Mouse (Mus musculus) brain, embryonic 14.5 days (tissue): Measurements from ENCODE around the gene Nup188. TPM values are rescaled to one million over a fixed set of nuclear protein-coding genes. Genes with fewer than 3 reads are reported as not detected.

Experiments used
- DNase-seq: peaks from one replicate; pipeline ENCODE4 v3.0.0-alpha.2; 2011; ENCODE audit warnings: low read depth
- CTCF ChIP-seq: fragments of 200-500 bp; IDR thresholded peaks from 2 replicates; pipeline ENCODE4 v1.5.1; 2012; ENCODE audit warnings: inconsistent platforms, mild to moderate bottlenecking, moderate library complexity, borderline replicate concordance; ENCODE audit not compliant: insufficient read depth, insufficient read length; ENCODE audit errors: extremely low read depth
- POLR2A ChIP-seq: fragments of 200-500 bp; IDR thresholded peaks from 2 replicates; pipeline ENCODE4 v1.6.1; 2012; ENCODE audit warnings: mild to moderate bottlenecking, inconsistent platforms, borderline replicate concordance; ENCODE audit not compliant: poor library complexity, insufficient read depth, insufficient read length, severe bottlenecking; ENCODE audit errors: extremely low read depth
- polyA plus RNA-seq: library from polyadenylated mRNA; depleted of rRNA; stranded (reverse); fragments of >200 nt; gene quantifications from 2 replicates; pipeline ENCODE4 v1.2.3, GENCODE M21; 2012

Gene Nup188
- polyA plus RNA-seq, 1 experiment = 48.7 TPM

- TF ChIP-seq CTCF (no peak), POLR2A (no peak)
- DNase-seq = no peak
These were observed 25.3 kb downstream of the Nup188 start for GRCm38 (mm10) chr2:30311481-30311880.

- TF ChIP-seq CTCF = no peak
- no peak for TF ChIP-seq POLR2A
- no peak for DNase-seq
These were observed 29.9 kb downstream of the Nup188 start for GRCm38 (mm10) chr2:30316136-30316535.

DNA sequence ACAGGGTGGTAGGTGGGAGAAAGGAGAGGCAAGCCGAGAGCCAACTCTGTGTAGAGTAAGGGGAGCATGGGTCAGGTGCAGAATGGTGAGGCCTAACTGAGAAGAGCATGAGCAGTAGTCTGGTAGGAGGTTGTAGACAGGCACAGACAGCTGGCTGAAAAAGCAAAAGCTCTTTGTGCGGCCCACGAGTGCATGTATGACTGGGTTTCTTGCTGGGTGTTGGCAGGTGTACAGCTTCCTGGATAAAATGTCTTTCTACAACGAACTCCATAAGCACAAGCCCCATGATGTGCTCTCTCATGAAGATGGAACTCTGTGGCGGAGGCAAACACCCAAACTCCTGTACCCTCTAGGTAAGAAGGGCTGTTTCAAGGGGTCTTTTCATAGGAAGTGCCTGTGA lies 30.8 kb downstream of the Nup188 start:
- TF ChIP-seq CTCF (no peak), POLR2A (no peak)
- no peak for DNase-seq

DNA sequence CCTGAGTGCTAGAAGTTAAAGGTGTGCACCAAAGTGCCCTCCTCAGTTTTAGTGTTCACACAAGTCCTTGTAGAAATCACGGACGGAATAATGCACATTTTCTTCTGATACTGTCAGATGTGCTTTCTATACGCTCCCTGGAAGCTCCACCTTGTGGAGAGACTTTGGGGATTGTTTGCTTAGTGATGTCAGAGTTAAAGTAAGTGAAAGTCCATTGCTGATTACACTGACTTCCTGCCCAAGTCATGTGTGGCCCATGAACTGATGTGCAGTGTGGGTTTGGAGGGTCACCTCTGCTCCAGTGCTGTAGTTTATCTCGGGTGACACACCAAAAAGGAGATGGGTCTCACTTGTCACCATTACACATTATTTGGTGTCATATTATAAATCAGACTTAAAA lies 33.1 kb downstream of the Nup188 start:
- no peak for DNase-seq
- TF ChIP-seq CTCF = no peak
- no peak for TF ChIP-seq POLR2A

GRCm38 (mm10) chr2:30323111-30323510 lies 36.9 kb downstream of the Nup188 start:
- no peak for DNase-seq
- no peak for TF ChIP-seq CTCF
- no peak for TF ChIP-seq POLR2A

DNA sequence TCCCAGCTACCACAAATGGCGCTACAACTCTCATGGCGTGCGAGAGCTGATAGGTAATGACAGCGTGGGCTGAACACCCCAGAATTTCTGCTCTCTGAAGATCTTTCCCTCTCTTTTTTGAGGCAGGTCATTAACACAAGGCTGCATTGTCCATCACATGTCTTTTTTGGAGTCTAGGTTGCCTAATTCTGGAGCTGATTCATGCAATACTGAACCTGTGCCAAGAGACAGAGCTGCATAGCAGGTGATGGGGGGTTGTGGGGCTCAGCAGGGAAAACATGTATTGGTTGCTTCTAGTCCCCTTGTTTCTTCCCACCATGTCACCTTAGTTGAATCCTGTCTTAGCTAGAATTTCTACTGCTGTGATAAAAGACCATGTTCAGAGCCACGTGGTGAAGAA lies 39.1 kb downstream of the Nup188 start:
- no peak for DNase-seq
- TF ChIP-seq POLR2A = no peak
- no peak for TF ChIP-seq CTCF

DNA sequence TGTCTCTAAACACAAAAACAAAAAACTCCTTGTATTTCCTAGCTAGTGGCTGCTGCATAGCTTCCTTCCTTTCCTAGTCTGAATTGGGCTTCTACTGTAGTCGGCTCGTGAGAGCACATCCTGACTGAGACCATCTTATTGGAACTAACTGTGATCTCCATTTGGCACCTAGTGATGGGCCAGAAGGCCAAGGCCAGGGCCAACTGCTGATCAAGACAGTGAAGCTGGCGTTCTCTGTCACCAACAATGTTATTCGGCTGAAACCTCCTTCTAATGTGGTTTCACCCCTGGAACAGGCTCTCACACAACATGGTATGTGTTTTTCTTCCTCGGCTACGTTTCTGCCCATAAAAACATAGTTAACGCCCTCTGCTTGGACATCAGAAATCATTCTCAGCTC lies 41.1 kb downstream of the Nup188 start:
- DNase-seq = no peak
- no peak for TF ChIP-seq CTCF

DNA sequence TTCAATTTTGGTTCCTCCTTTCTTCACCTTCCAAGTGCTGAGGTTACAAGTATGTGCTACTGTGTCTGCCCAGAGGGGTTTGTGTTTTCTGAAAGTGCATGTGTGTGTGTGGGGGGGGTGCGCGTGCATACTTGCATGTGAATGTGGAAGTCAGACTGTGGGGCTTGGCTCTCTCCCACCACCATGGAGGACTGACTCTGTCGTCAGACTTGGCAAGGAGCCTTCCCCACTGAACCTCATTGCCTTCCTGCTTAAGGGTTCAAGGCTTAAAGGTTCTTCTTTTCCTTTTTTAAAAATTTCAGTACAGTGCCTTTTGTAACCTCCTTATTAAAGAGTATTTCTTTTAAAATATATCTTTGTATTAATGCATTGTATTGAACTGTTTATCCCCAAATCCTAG lies 42.6 kb downstream of the Nup188 start:
- no peak for DNase-seq
- no peak for TF ChIP-seq POLR2A
- TF ChIP-seq CTCF = no peak

DNA sequence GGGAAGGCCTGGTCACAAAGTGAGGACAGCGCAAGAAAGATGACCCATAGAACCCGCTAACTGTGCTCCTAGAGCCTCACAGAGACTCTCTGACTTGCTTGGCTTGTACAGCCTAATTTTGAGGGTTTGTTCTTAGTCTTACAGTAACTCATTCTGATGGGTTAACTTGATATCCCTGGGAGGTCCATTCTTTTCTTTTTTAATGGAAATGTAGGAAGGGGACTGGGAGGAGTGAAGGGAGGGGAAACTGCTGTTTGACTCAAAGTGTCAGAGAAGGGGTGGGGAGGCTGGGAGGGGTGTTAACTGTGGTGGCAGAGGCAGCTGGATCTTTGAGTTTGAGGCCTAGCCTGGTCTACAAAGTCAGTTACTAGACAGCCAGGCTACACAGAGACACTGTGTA lies 49.1 kb downstream of the Nup188 start:
- no peak for DNase-seq
- no peak for TF ChIP-seq CTCF
- TF ChIP-seq POLR2A = no peak

- TF ChIP-seq POLR2A = no peak
- TF ChIP-seq CTCF = no peak
- DNase-seq = no peak
These were observed 50.1 kb downstream of the Nup188 start for GRCm38 (mm10) chr2:30336174-30336915.

- no peak for DNase-seq
- TF ChIP-seq POLR2A (no peak), CTCF (no peak)
These were observed 51.0 kb downstream of the Nup188 start for GRCm38 (mm10) chr2:30337179-30337578.

- TF ChIP-seq CTCF (no peak), POLR2A (no peak)
- DNase-seq = no peak
These were observed 55.9 kb downstream of the Nup188 start for GRCm38 (mm10) chr2:30342061-30342460.
